Mouse (Mus musculus) liver, embryonic 15.5 days (tissue): ENCODE data around the gene Cdk2ap2. TPM values are rescaled to one million over a fixed set of nuclear protein-coding genes. Genes with fewer than 3 reads are reported as not detected.
A peak's percentile ranks its signal among the peaks of the same experiment; 100 is the strongest.
"Not testable (repeated sequence)": the region's sequence is repeated elsewhere in the genome, so short reads cannot be mapped to it uniquely, and the experiment has no call there.

Experiments used
- ATAC-seq: fragments of 200-750 bp; cut with Nextera tagmentation; 2 replicates; pipeline ENCODE4 v1.8.0; 2017; ENCODE audit warnings: moderate number of reproducible peaks, mild to moderate bottlenecking, moderate library complexity; ENCODE audit not compliant: insufficient read depth
- H3K27ac ChIP-seq: fragments of 300-500 bp; sonication (generic); replicated peaks from 2 replicates; pipeline ENCODE4 v1.5.1; 2015; ENCODE audit warnings: mild to moderate bottlenecking, inconsistent platforms
- H3K27me3 ChIP-seq: fragments of 300-500 bp; sonication (generic); 2 replicates; pipeline ENCODE4 v1.6.1; 2015; ENCODE audit warnings: mild to moderate bottlenecking, inconsistent platforms
- H3K36me3 ChIP-seq: fragments of 300-500 bp; sonication (generic); replicated peaks from 2 replicates; pipeline ENCODE4 v1.6.1; 2015; ENCODE audit warnings: moderate library complexity, mild to moderate bottlenecking, inconsistent platforms
- H3K4me1 ChIP-seq: fragments of 300-500 bp; sonication (generic); replicated peaks from 2 replicates; pipeline ENCODE4 v1.6.1; 2015; ENCODE audit warnings: inconsistent platforms
- H3K4me2 ChIP-seq: fragments of 300-500 bp; sonication (generic); 2 replicates; pipeline ENCODE4 v1.6.1; 2015; ENCODE audit warnings: moderate library complexity, mild to moderate bottlenecking, inconsistent platforms
- H3K4me3 ChIP-seq: fragments of 300-500 bp; sonication (generic); replicated peaks from 2 replicates; pipeline ENCODE4 v1.5.1; 2015; ENCODE audit warnings: mild to moderate bottlenecking, inconsistent platforms
- H3K9ac ChIP-seq: fragments of 300-500 bp; sonication (generic); 2 replicates; pipeline ENCODE4 v1.6.1; 2015; ENCODE audit warnings: moderate library complexity, mild to moderate bottlenecking, inconsistent platforms
- H3K9me3 ChIP-seq: fragments of 300-500 bp; sonication (generic); replicated peaks from 2 replicates; pipeline ENCODE4 v1.6.1; 2016; ENCODE audit warnings: inconsistent platforms
- whole genome bisulfite sequencing: fragments of 180-500 bp; shearing (Covaris S2); methylation state at CpG from one replicate; pipeline ENCODE4 v1.1.7; 2015; ENCODE audit warnings: mixed read lengths; ENCODE audit not compliant: insufficient replicate concordance; 5-methylcytosine and 5-hydroxymethylcytosine counted together
- polyA plus RNA-seq: library from polyadenylated mRNA; unstranded; fragments of >200 nt; fragmentation: Nextera tagmentation; extraction: Ambion mirVana; gene quantifications from 2 replicates; pipeline ENCODE4 v1.2.1, GENCODE M21; 2015

Gene Cdk2ap2
- polyA plus RNA-seq, 1 experiment from 2014 or later = 115 TPM

- Histone ChIP-seq H3K9me3 (no peaks in the 10 kb centered on the region), H3K36me3 (no peaks in the 10 kb centered on the region), H3K4me1 (peaks cover 68% of the 10 kb centered on the region), H3K27ac (peak overlapping the region; percentile 91), H3K4me2 (peak overlapping the region; percentile 75), H3K4me3 (no peak overlapping the region), H3K9ac (0 out of 2 replicates have a peak overlapping the region, but pooled peaks have one; percentile 1), H3K27me3 (no peaks in the 10 kb centered on the region)
- no peak for ATAC-seq
- 79% methylated on average over 13 of the region's 13 CpGs for WGBS
Observed at GRCm38 (mm10) chr19:4057389-4057788, 39.6 kb upstream of the Cdk2ap2 start.

- no peaks in the 10 kb centered on the region for H3K27me3 ChIP-seq
- H3K4me2 ChIP-seq = peak overlapping the region; percentile 75
- H3K36me3 ChIP-seq = no peaks in the 10 kb centered on the region
- WGBS = 86% methylated on average over 7 of the region's 7 CpGs
- H3K9ac ChIP-seq = 0 out of 2 replicates have a peak overlapping the region, but pooled peaks have one; percentile 1
- H3K4me3 ChIP-seq = no peak overlapping the region
- peaks cover 63% of the 10 kb centered on the region for H3K4me1 ChIP-seq
- no peak for ATAC-seq
- H3K9me3 ChIP-seq = no peaks in the 10 kb centered on the region
- H3K27ac ChIP-seq = peak overlapping the region; percentile 91
Observed at GRCm38 (mm10) chr19:4057962-4058361, 39.0 kb upstream of the Cdk2ap2 start.

- no peaks in the 10 kb centered on the region for H3K27me3 ChIP-seq
- 91% methylated on average over 5 of the region's 5 CpGs for WGBS
- H3K9ac ChIP-seq = peak overlapping the region; percentile 47; the same call in 1 of the 2 replicates
- no peaks in the 10 kb centered on the region for H3K36me3 ChIP-seq
- no peak for ATAC-seq
- peak overlapping the region; percentile 91 for H3K27ac ChIP-seq
- H3K4me1 ChIP-seq = peaks cover 61% of the 10 kb centered on the region
- no peaks in the 10 kb centered on the region for H3K9me3 ChIP-seq
- H3K4me2 ChIP-seq = peak overlapping the region; percentile 75
- H3K4me3 ChIP-seq = peak overlapping the region; percentile 47
Observed at GRCm38 (mm10) chr19:4058581-4058980, 38.4 kb upstream of the Cdk2ap2 start.

GRCm38 (mm10) chr19:4059069-4059740, 37.8 kb upstream of the Cdk2ap2 start, which contains the start of gene Gstp3:
Gene Gstp3, minus strand, starts transcription at chr19:4059569.
- H3K27me3 ChIP-seq = no peaks in the 10 kb centered on the region
- WGBS = 12% methylated on average over 15 of the region's 15 CpGs
- H3K4me3 ChIP-seq = peak within 1 kb of the TSS; percentile 47
- ATAC-seq = peak; percentile 91
- peak within 1 kb of the TSS; percentile 75 for H3K4me2 ChIP-seq
- peaks cover 64% of the 10 kb centered on the region for H3K4me1 ChIP-seq
- peak within 1 kb of the TSS; percentile 91 for H3K27ac ChIP-seq
- H3K36me3 ChIP-seq = no peaks in the 10 kb centered on the region
- peak within 1 kb of the TSS; percentile 47 for H3K9ac ChIP-seq
- no peaks in the 10 kb centered on the region for H3K9me3 ChIP-seq

GRCm38 (mm10) chr19:4060044-4060898, 36.7 kb upstream of the Cdk2ap2 start:
- ATAC-seq, H3K9ac ChIP-seq, H3K4me2 ChIP-seq, H3K36me3 ChIP-seq, H3K4me3 ChIP-seq, H3K9me3 ChIP-seq, H3K27me3 ChIP-seq: not testable (repeated sequence)
- 75% methylated on average over 8 of the region's 8 CpGs for WGBS
- peaks cover 61% of the 10 kb centered on the region for H3K4me1 ChIP-seq
- H3K27ac ChIP-seq = peak overlapping the region; percentile 91

GRCm38 (mm10) chr19:4060899-4061465, 36.0 kb upstream of the Cdk2ap2 start:
- no peak overlapping the region for H3K4me2 ChIP-seq
- no peaks in the 10 kb centered on the region for H3K27me3 ChIP-seq
- H3K27ac ChIP-seq = peak overlapping the region; percentile 62
- H3K9ac ChIP-seq = no peak overlapping the region
- H3K4me1 ChIP-seq = peaks cover 54% of the 10 kb centered on the region
- no peaks in the 10 kb centered on the region for H3K9me3 ChIP-seq
- no peak overlapping the region for H3K4me3 ChIP-seq
- 65% methylated on average over 6 of the region's 6 CpGs for WGBS
- ATAC-seq = no peak
- H3K36me3 ChIP-seq = no peaks in the 10 kb centered on the region

GRCm38 (mm10) chr19:4063357-4063756, 33.6 kb upstream of the Cdk2ap2 start:
- not testable (repeated sequence) for H3K36me3 ChIP-seq, H3K4me3 ChIP-seq, H3K9ac ChIP-seq, H3K9me3 ChIP-seq, H3K4me2 ChIP-seq, ATAC-seq, H3K27me3 ChIP-seq
- WGBS = 27% methylated on average over 4 of the region's 4 CpGs
- 0 out of 2 replicates have a peak overlapping the region, but pooled peaks have one; percentile 33 for H3K27ac ChIP-seq
- H3K4me1 ChIP-seq = peaks cover 38% of the 10 kb centered on the region

GRCm38 (mm10) chr19:4064501-4064900, 32.5 kb upstream of the Cdk2ap2 start:
- WGBS = 13% methylated on average over 6 of the region's 11 CpGs

GRCm38 (mm10) chr19:4066280-4066679, 30.7 kb upstream of the Cdk2ap2 start:
- H3K9me3 ChIP-seq = no peaks in the 10 kb centered on the region
- no peak overlapping the region for H3K9ac ChIP-seq
- 57% methylated on average over 6 of the region's 6 CpGs for WGBS
- H3K36me3 ChIP-seq = no peaks in the 10 kb centered on the region
- no peaks in the 10 kb centered on the region for H3K27me3 ChIP-seq
- H3K4me2 ChIP-seq = no peak overlapping the region
- no peak overlapping the region for H3K4me3 ChIP-seq
- ATAC-seq = no peak
- H3K4me1 ChIP-seq = peaks cover 19% of the 10 kb centered on the region
- peak overlapping the region; percentile 66; the same call in 1 of the 2 replicates for H3K27ac ChIP-seq

More at GRCm38 (mm10) chr19:4064501-4064900, 32.5 kb upstream of the Cdk2ap2 start:
- H3K36me3 ChIP-seq, H3K9me3 ChIP-seq, H3K9ac ChIP-seq, H3K27me3 ChIP-seq, H3K27ac ChIP-seq, H3K4me2 ChIP-seq, ATAC-seq, H3K4me3 ChIP-seq: not testable (repeated sequence)
- peaks cover 27% of the 10 kb centered on the region for H3K4me1 ChIP-seq

GRCm38 (mm10) chr19:4066877-4067276, 30.1 kb upstream of the Cdk2ap2 start:
- H3K4me1 ChIP-seq = peaks cover 24% of the 10 kb centered on the region
- H3K36me3 ChIP-seq = no peaks in the 10 kb centered on the region
- no peak overlapping the region for H3K4me3 ChIP-seq
- ATAC-seq = 0 out of 2 replicates have a peak, but pooled peaks have one; percentile 11
- no peak overlapping the region for H3K27ac ChIP-seq
- no peaks in the 10 kb centered on the region for H3K27me3 ChIP-seq
- no peak overlapping the region for H3K4me2 ChIP-seq
- no peak overlapping the region for H3K9ac ChIP-seq
- no peaks in the 10 kb centered on the region for H3K9me3 ChIP-seq

GRCm38 (mm10) chr19:4068242-4068641, 28.7 kb upstream of the Cdk2ap2 start:
- not testable (repeated sequence) for H3K4me3 ChIP-seq, H3K9me3 ChIP-seq, H3K4me2 ChIP-seq, H3K9ac ChIP-seq, H3K36me3 ChIP-seq, H3K27me3 ChIP-seq
- H3K27ac ChIP-seq = peak overlapping the region; percentile 76
- H3K4me1 ChIP-seq = peaks cover 24% of the 10 kb centered on the region
- peak; percentile 33; the same call in 1 of the 2 replicates for ATAC-seq
- 72% methylated on average over 2 of the region's 2 CpGs for WGBS
